ENCODE assay signal across 9 mouse cellular contexts in the genomic region with DNA sequence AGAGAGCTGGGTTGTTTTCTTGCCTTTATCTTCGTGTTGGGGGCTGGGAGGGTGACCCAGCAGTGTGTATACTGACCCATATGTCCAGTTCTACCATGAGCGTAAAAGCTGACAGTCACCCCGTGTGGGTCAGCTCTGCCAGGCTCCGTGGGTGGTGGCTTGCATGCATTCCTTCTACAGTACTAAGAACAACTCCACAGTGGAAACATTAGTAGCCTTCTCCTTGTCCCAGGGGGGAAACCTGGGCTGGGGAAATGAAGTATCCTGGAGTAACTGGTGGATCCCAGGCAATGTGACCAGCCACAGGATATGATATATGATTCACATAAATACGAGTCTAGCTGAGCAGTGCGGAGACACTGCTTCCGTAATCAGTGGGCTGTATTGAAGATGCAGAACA. TPM values are rescaled to one million over a fixed set of nuclear protein-coding genes. Genes with fewer than 3 reads are reported as not detected.
DNase-seq lines count a peak whose midpoint lies in the region; ATAC-seq and TF ChIP-seq lines count a peak whose summit lies in the region.
"Had no signal": no experiment of that assay in that cellular context is flagged by ENCODE, and none has a peak within 500 bp of the region (broad histone marks: within the 10 kb centered on the region; RNA-seq: fewer than 3 reads in every experiment).

No protein-coding gene starts in this region.

- no peak for ATAC-seq in forebrain, embryonic 12.5 days (ENCODE audit: low FRiP score)
- no peak for ATAC-seq in limb, embryonic 14.5 days (ENCODE audit: low FRiP score, low read depth)
- no peak for ATAC-seq in stomach, embryonic 14.5 days (ENCODE audit: insufficient number of reproducible peaks, insufficient read depth, low FRiP score, low read depth)

- H3K36me3 ChIP-seq in forebrain, embryonic 12.5 days (replicated peaks), result no peaks in the 10 kb centered on the region
- peaks cover 6% of the 10 kb centered on the region for H3K36me3 ChIP-seq in limb, embryonic 14.5 days (ENCODE audit: control insufficient read depth, insufficient read depth, low read length)
- no peaks in the 10 kb centered on the region for H3K36me3 ChIP-seq in stomach, embryonic 14.5 days (ENCODE audit: control insufficient read depth, insufficient read depth, low read length)

- intact Hi-C loops in left cerebral cortex, postnatal 10 days (cut with DNase I), result no loop called here
- intact Hi-C loops in left cerebral cortex, postnatal 36 days (cut with DNase I), result no loop called here

- WGBS in lung, adult 2 months, result 19% methylated on average over 7 of the region's 7 CpGs
- 39% methylated on average over 7 of the region's 7 CpGs for WGBS in forebrain, embryonic 12.5 days
- WGBS in limb, embryonic 14.5 days, result 16% methylated on average over 7 of the region's 7 CpGs
- 9% methylated on average over 7 of the region's 7 CpGs for WGBS in stomach, embryonic 14.5 days

- TF ChIP-seq CTCF in lung, adult 2 months (IDR thresholded peaks at IDR 0.05; ENCODE audit: insufficient read depth, low read length), result no peak

- H3K27me3 ChIP-seq in forebrain, embryonic 12.5 days, result peaks cover 53% of the 10 kb centered on the region
- H3K27me3 ChIP-seq in limb, embryonic 14.5 days (ENCODE audit: control insufficient read depth, insufficient read depth, low read length), result no peaks in the 10 kb centered on the region
- no peaks in the 10 kb centered on the region for H3K27me3 ChIP-seq in stomach, embryonic 14.5 days (ENCODE audit: control insufficient read depth, insufficient read depth, low read length)

- TF ChIP-seq POLR2A in lung, adult 2 months (IDR thresholded peaks at IDR 0.05; ENCODE audit: borderline replicate concordance, extremely low read depth, low read depth, low read length), result no peak
- TF ChIP-seq POLR2A in limb, embryonic 14.5 days (IDR thresholded peaks at IDR 0.05; ENCODE audit: borderline replicate concordance, extremely low read depth, insufficient read depth, insufficient read length), result no peak

- H3K4me1 ChIP-seq in lung, adult 2 months (ENCODE audit: control insufficient read depth, insufficient read depth, low read length), result peaks cover 22% of the 10 kb centered on the region
- peaks cover 35% of the 10 kb centered on the region for H3K4me1 ChIP-seq in forebrain, embryonic 12.5 days
- H3K4me1 ChIP-seq in limb, embryonic 14.5 days (ENCODE audit: control insufficient read depth, insufficient read depth, low read length), result peaks cover 28% of the 10 kb centered on the region
- H3K4me1 ChIP-seq in stomach, embryonic 14.5 days (ENCODE audit: control insufficient read depth, insufficient read depth, low read length), result peaks cover 44% of the 10 kb centered on the region

- no peak for DNase-seq in lung, adult 2 months
- no peak for DNase-seq in lung, postnatal 36 days
- DNase-seq in limb, embryonic 14.5 days (ENCODE audit: low spot score), result no peak
- no peak for DNase-seq in left cerebral cortex, postnatal 10 days (ENCODE audit: extremely low spot score in 1 of 2, low spot score in 2 of 2)
- DNase-seq in left cerebral cortex, postnatal 36 days (ENCODE audit: low spot score in 2 of 2), result no peak
- no peak for DNase-seq in cerebellum, postnatal 10 days

- peak overlapping the region; percentile 91; the same call in 1 of the 2 replicates for H3K9ac ChIP-seq in forebrain, embryonic 12.5 days
- H3K9ac ChIP-seq in limb, embryonic 14.5 days (ENCODE audit: low read depth, low read length, severe bottlenecking), result peak overlapping the region; percentile 95
- H3K9ac ChIP-seq in stomach, embryonic 14.5 days (replicated peaks; ENCODE audit: low read depth, low read length), result peak overlapping the region; percentile 95; the same call in 1 of the 2 replicates

- no peak overlapping the region for H3K27ac ChIP-seq in forebrain, embryonic 12.5 days
- H3K27ac ChIP-seq in limb, embryonic 14.5 days (replicated peaks; ENCODE audit: low read depth, low read length), result no peak overlapping the region
- no peak overlapping the region; the same call in 1 of the 2 replicates for H3K27ac ChIP-seq in stomach, embryonic 14.5 days (ENCODE audit: low read length)

- H3K9me3 ChIP-seq in forebrain, embryonic 12.5 days, result no peaks in the 10 kb centered on the region
- no peaks in the 10 kb centered on the region for H3K9me3 ChIP-seq in limb, embryonic 14.5 days (ENCODE audit: control insufficient read depth, low read length)
- no peaks in the 10 kb centered on the region for H3K9me3 ChIP-seq in stomach, embryonic 14.5 days (ENCODE audit: control insufficient read depth, low read depth, low read length)

- H3K4me2 ChIP-seq in forebrain, embryonic 12.5 days, result peak overlapping the region; percentile 98
- peak overlapping the region; percentile 62 for H3K4me2 ChIP-seq in limb, embryonic 14.5 days (replicated peaks; ENCODE audit: low read depth, low read length, severe bottlenecking)
- H3K4me2 ChIP-seq in stomach, embryonic 14.5 days (replicated peaks; ENCODE audit: low read depth, low read length), result peak overlapping the region; percentile 68

- peak overlapping the region; percentile 90 for H3K4me3 ChIP-seq in lung, adult 2 months (replicated peaks; ENCODE audit: extremely low read depth, low read depth, low read length)
- H3K4me3 ChIP-seq in forebrain, embryonic 12.5 days (replicated peaks), result peak overlapping the region; percentile 72
- H3K4me3 ChIP-seq in limb, embryonic 14.5 days (replicated peaks; ENCODE audit: low read length), result peak overlapping the region; percentile 99
- H3K4me3 ChIP-seq in stomach, embryonic 14.5 days (ENCODE audit: low read depth, low read length), result peak overlapping the region; percentile 90

RNA-seq across cellular contexts. Expression of gene Erbb2, which starts 1.5 kb away (rescaled TPM):
- 31.7 and 33.8 TPM in 2 replicates for polyA plus RNA-seq in lung, adult 2 months (2012; rRNA removed)
- 16.4 and 17.8 TPM in 2 replicates for polyA plus RNA-seq in forebrain, embryonic 12.5 days (2016; fragmentation: Nextera tagmentation; extraction: Ambion mirVana)
- 51.1 and 64.3 TPM in 2 replicates for polyA plus RNA-seq in limb, embryonic 14.5 days (2012; rRNA removed)
- 73.6 and 79.7 TPM in 2 replicates for polyA plus RNA-seq in limb, embryonic 14.5 days (2014; fragmentation: Nextera tagmentation; extraction: Ambion mirVana)
- polyA plus RNA-seq in stomach, embryonic 14.5 days (2014; fragmentation: Nextera tagmentation; extraction: Ambion mirVana), result 48.0 and 50.1 TPM in 2 replicates
- 1 to 10 TPM; 2.4 TPM for total RNA-seq in left cerebral cortex, postnatal 10 days (2021)
- 1 to 10 TPM; 1.7 to 2.4 TPM for total RNA-seq in left cerebral cortex, postnatal 36 days (2021)

RNA-seq across cellular contexts. Expression of gene Pgap3, which starts 13.4 kb away (rescaled TPM):
- polyA plus RNA-seq in lung, adult 2 months (2012; rRNA removed), result 26.6 and 28.1 TPM in 2 replicates
- 7.7 and 8.3 TPM in 2 replicates for polyA plus RNA-seq in forebrain, embryonic 12.5 days (2016; fragmentation: Nextera tagmentation; extraction: Ambion mirVana)
- polyA plus RNA-seq in limb, embryonic 14.5 days (2012; rRNA removed), result 19.2 and 24.2 TPM in 2 replicates
- polyA plus RNA-seq in limb, embryonic 14.5 days (2014; fragmentation: Nextera tagmentation; extraction: Ambion mirVana), result 9.2 and 11.4 TPM in 2 replicates
- polyA plus RNA-seq in stomach, embryonic 14.5 days (2014; fragmentation: Nextera tagmentation; extraction: Ambion mirVana), result 12.6 and 13.6 TPM in 2 replicates
- 10 to 100 TPM in 1 of 2 experiments, 1 to 10 TPM in 1; 8.6 to 10.1 TPM for total RNA-seq in left cerebral cortex, postnatal 10 days (2021)
- total RNA-seq in left cerebral cortex, postnatal 36 days (2021), result 10 to 100 TPM in 1 of 2 experiments, 1 to 10 TPM in 1; 9.9 to 10.9 TPM

RNA-seq across cellular contexts. Expression of gene Mien1, which starts 25.1 kb away (rescaled TPM):
- 44.8 and 58.0 TPM in 2 replicates for polyA plus RNA-seq in lung, adult 2 months (2012; rRNA removed)
- polyA plus RNA-seq in forebrain, embryonic 12.5 days (2016; fragmentation: Nextera tagmentation; extraction: Ambion mirVana), result 142 and 154 TPM in 2 replicates
- 44.8 and 48.5 TPM in 2 replicates for polyA plus RNA-seq in limb, embryonic 14.5 days (2012; rRNA removed)
- 84.8 and 86.8 TPM in 2 replicates for polyA plus RNA-seq in limb, embryonic 14.5 days (2014; fragmentation: Nextera tagmentation; extraction: Ambion mirVana)
- 98.0 and 101 TPM in 2 replicates for polyA plus RNA-seq in stomach, embryonic 14.5 days (2014; fragmentation: Nextera tagmentation; extraction: Ambion mirVana)
- 100 to 1,000 TPM; 104 to 117 TPM for total RNA-seq in left cerebral cortex, postnatal 10 days (2021)
- 100 to 1,000 TPM; 100 to 126 TPM for total RNA-seq in left cerebral cortex, postnatal 36 days (2021)

RNA-seq across cellular contexts. Expression of gene Pnmt, which starts 27.5 kb away (rescaled TPM):
- 2.0 and 3.5 TPM in 2 replicates for polyA plus RNA-seq in lung, adult 2 months (2012; rRNA removed)
- 0.17 TPM in 1 of 2 replicates, not detected in the other for polyA plus RNA-seq in forebrain, embryonic 12.5 days (2016; fragmentation: Nextera tagmentation; extraction: Ambion mirVana)
- polyA plus RNA-seq in limb, embryonic 14.5 days (2012; rRNA removed), result 1.4 and 2.2 TPM in 2 replicates
- 0.51 and 1.3 TPM in 2 replicates for polyA plus RNA-seq in limb, embryonic 14.5 days (2014; fragmentation: Nextera tagmentation; extraction: Ambion mirVana)
- not detected in 2 replicates for polyA plus RNA-seq in stomach, embryonic 14.5 days (2014; fragmentation: Nextera tagmentation; extraction: Ambion mirVana)
- 1 to 10 TPM in 1 of 2 experiments, under 1 TPM in 1; 0.61 to 1.1 TPM for total RNA-seq in left cerebral cortex, postnatal 10 days (2021)
- under 1 TPM; 0.34 to 0.47 TPM for total RNA-seq in left cerebral cortex, postnatal 36 days (2021)
- total RNA-seq: neutrophil, adult 5-6 weeks had no signal

RNA-seq across cellular contexts. Expression of gene Tcap, which starts 30.1 kb away (rescaled TPM):
- 73.7 and 136 TPM in 2 replicates for polyA plus RNA-seq in lung, adult 2 months (2012; rRNA removed)
- 0.20 and 0.36 TPM in 2 replicates for polyA plus RNA-seq in forebrain, embryonic 12.5 days (2016; fragmentation: Nextera tagmentation; extraction: Ambion mirVana)
- 12.3 and 13.2 TPM in 2 replicates for polyA plus RNA-seq in limb, embryonic 14.5 days (2012; rRNA removed)
- 10.9 and 18.1 TPM in 2 replicates for polyA plus RNA-seq in limb, embryonic 14.5 days (2014; fragmentation: Nextera tagmentation; extraction: Ambion mirVana)
- 0.27 and 0.36 TPM in 2 replicates for polyA plus RNA-seq in stomach, embryonic 14.5 days (2014; fragmentation: Nextera tagmentation; extraction: Ambion mirVana)
- total RNA-seq in left cerebral cortex, postnatal 10 days (2021), result 1 to 10 TPM; 5.4 to 6.9 TPM
- total RNA-seq in left cerebral cortex, postnatal 36 days (2021), result 10 to 100 TPM; 11.8 to 14.4 TPM
- total RNA-seq: neutrophil, adult 5-6 weeks had no signal
